Mouse (Mus musculus): ENCODE measurements around the gene Mageb16.

Mageb16 gene

DNA sequence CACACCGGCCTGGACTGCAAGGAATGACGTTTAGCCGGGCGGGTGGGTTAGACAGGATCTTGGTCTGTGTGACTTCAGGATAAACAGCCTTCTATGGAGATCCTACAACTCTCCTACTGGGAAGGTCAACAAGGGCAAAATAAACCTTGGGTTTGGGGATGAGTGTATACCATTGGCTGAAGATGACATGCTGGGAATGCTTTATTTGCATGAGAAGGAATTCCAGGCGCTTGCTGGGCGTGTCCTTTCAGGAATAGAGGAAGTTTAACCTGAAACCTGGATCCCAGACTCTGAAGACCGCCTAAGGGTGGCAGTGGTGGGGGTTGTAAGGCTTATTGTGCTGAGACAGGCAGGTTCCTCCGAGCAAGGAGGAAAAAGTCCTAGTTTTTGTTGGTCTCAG lies at the start of gene Mageb16:
Gene Mageb16 (minus strand): TSS at position 25 of the 400 bp plus-strand sequence.
- WGBS: 65% methylated on average over 8 of the region's 8 CpGs

DNA sequence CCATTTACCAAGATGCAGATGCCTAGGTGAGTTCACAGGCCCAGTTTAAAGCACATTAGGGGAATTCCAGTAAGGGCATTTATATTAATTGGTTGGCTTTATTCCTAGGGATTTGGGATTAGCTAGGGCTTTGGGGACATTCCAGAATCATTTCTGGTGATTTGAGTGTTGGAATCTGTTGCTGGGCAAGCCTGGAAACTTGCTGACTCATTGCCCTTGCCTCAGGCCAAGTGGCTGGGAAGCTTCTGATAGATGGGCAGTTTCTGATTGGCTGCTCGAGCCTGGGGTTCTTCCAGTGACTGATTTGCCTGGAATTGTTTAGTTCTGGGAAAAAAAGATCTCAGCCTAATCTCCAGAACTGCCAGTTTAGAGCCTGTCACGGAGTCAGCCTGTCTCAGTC lies 20.1 kb downstream of the Mageb16 start:
- 57% methylated on average over 2 of the region's 2 CpGs for WGBS

DNA sequence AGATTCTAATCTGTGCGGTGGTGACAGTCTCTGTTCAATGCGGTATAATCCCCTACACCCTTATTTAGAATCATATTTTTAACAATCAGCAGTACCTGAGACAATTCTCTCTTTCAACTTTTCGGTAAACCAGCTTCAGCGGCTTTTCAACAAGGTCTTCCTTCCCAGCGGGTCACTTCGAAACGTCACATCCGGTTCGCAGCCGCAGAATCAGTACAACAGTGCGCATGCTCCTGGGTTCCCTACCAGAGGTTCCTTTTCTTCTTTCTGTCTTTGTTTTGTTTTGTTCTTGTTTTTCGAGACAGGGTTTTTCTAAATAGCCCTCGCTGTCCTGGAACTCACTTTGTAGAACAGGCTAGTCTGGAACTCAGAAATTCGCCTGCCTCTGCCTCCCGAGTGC lies 35.8 kb downstream of the Mageb16 start:
- 92% methylated on average over 15 of the region's 15 CpGs for WGBS

DNA sequence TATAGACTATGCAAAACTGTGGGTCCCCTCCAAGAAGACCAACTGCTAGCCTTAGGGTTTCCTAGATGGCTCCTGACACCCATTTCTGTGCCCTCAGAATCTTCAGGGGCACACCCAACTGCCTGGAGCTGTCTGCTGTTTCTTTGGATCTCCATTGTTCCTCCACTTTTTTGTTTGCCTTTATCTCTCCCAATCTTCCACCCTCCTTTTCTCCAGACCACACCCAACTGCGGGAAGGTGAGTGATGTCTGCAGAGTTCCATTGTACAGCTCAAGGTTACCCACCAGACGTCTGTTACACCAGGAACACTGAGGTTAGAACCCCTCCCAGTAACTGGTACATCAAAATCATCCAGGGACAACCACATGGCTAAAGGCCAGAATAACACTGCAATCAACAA lies 64.8 kb downstream of the Mageb16 start:
- 79% methylated on average over 2 of the region's 2 CpGs for WGBS

All from cerebral cortex, adult 2 months (tissue).